Mouse (Mus musculus) ZHBTc4 (cell line): ENCODE measurements around the gene Plin5.

Source experiments
- DNase-seq: peaks from one replicate; pipeline ENCODE4 v3.0.0-alpha.2; 2011; ENCODE audit warnings: low read depth, low spot score

The Plin5 gene

GRCm38 (mm10) chr17:56117251-56117710, at the start of gene Plin5:
Gene Plin5 (minus strand): TSS chr17:56117596.
- DNase-seq: peak; percentile 85

GRCm38 (mm10) chr17:56165671-56166070, 48.3 kb upstream of the Plin5 start:
- DNase-seq: no peak

GRCm38 (mm10) chr17:56164510-56164909, 47.1 kb upstream of the Plin5 start:
- no peak for DNase-seq

- peak; percentile 60 for DNase-seq
Measured at GRCm38 (mm10) chr17:56163523-56164102, 46.2 kb upstream of the Plin5 start.

- DNase-seq: peak; percentile 97
Measured at GRCm38 (mm10) chr17:56162231-56162774, 44.9 kb upstream of the Plin5 start, which contains the start of gene Tnfaip8l1. Gene Tnfaip8l1 (plus strand): TSS chr17:56162477.

- peak; percentile 89 for DNase-seq
Measured at GRCm38 (mm10) chr17:56159729-56160128, 42.3 kb upstream of the Plin5 start.

GRCm38 (mm10) chr17:56153643-56154042, 36.2 kb upstream of the Plin5 start:
- no peak for DNase-seq

- DNase-seq: no peak
Measured at GRCm38 (mm10) chr17:56149897-56150296, 32.5 kb upstream of the Plin5 start.

GRCm38 (mm10) chr17:56148790-56149618, 31.6 kb upstream of the Plin5 start:
- DNase-seq: no peak

- DNase-seq: no peak
Measured at GRCm38 (mm10) chr17:56148280-56148679, 30.9 kb upstream of the Plin5 start.

GRCm38 (mm10) chr17:56147420-56147819, 30.0 kb upstream of the Plin5 start:
- DNase-seq: no peak

- no peak for DNase-seq
Measured at GRCm38 (mm10) chr17:56146131-56146530, 28.7 kb upstream of the Plin5 start.

GRCm38 (mm10) chr17:56144546-56144945, 27.1 kb upstream of the Plin5 start:
- no peak for DNase-seq

GRCm38 (mm10) chr17:56141702-56142605, 24.6 kb upstream of the Plin5 start:
- DNase-seq: peak; percentile 45

GRCm38 (mm10) chr17:56139858-56140595, 22.6 kb upstream of the Plin5 start, which contains the start of gene Sema6b:
Gene Sema6b (minus strand): TSS chr17:56140343.
- peak; percentile 67 for DNase-seq

- DNase-seq: no peak
Measured at GRCm38 (mm10) chr17:56139355-56139754, 22.0 kb upstream of the Plin5 start.

GRCm38 (mm10) chr17:56137839-56138613, 20.6 kb upstream of the Plin5 start:
- DNase-seq: peak; percentile 47

GRCm38 (mm10) chr17:56136558-56136957, 19.2 kb upstream of the Plin5 start:
- no peak for DNase-seq

- DNase-seq: peak; percentile 68
Measured at GRCm38 (mm10) chr17:56134463-56134971, 17.1 kb upstream of the Plin5 start.
